In genomic region chrX:11892396-11892795, GRCm38 (mm10) we compare ENCODE assay signal across 24 mouse cellular contexts.
"Had no signal": no experiment of that assay in that cellular context is flagged by ENCODE, and none has a peak within 500 bp of the region (broad histone marks: within the 10 kb centered on the region; RNA-seq: fewer than 3 reads in every experiment).

No protein-coding gene starts in this region.

- H3K9me3 ChIP-seq: limb, embryonic 12.5 days; limb, embryonic 15.5 days; midbrain, embryonic 12.5 days; midbrain, embryonic 15.5 days; neural tube, embryonic 12.5 days; neural tube, embryonic 15.5 days had no signal

- H3K9ac ChIP-seq: limb, embryonic 12.5 days; limb, embryonic 15.5 days; liver, embryonic 14.5 days; liver, postnatal 0 days; lung, embryonic 14.5 days; midbrain, embryonic 12.5 days; midbrain, embryonic 15.5 days; neural tube, embryonic 12.5 days; neural tube, embryonic 15.5 days had no signal

- DNase-seq: kidney, adult 2 months; layer of hippocampus, adult 9-11 months; left cerebral cortex, postnatal 4 days; liver, postnatal 0 days; lung, embryonic 14.5 days; retina, postnatal 1 day; right cerebral cortex, postnatal 14 days; right cerebral cortex, postnatal 4 days; thymus, postnatal 25 days had no signal

- H3K4me2 ChIP-seq: limb, embryonic 12.5 days; limb, embryonic 15.5 days; liver, embryonic 11.5 days; lung, embryonic 14.5 days; midbrain, embryonic 12.5 days; midbrain, embryonic 15.5 days; neural tube, embryonic 12.5 days; neural tube, embryonic 15.5 days had no signal

- H3K4me3 ChIP-seq: layer of hippocampus, adult 2 months; left cerebral cortex, adult 2 months; limb, embryonic 12.5 days; limb, embryonic 15.5 days; midbrain, embryonic 12.5 days; midbrain, embryonic 15.5 days; neural tube, embryonic 12.5 days; neural tube, embryonic 15.5 days had no signal

- H3K4me1 ChIP-seq: neural tube, embryonic 12.5 days had no signal

- H3K27ac ChIP-seq: kidney, postnatal 0 days; layer of hippocampus, adult 2 months; left cerebral cortex, adult 2 months; limb, embryonic 12.5 days; limb, embryonic 15.5 days; liver, embryonic 14.5 days; macrophage; midbrain, embryonic 12.5 days; midbrain, embryonic 15.5 days; neural tube, embryonic 12.5 days; neural tube, embryonic 15.5 days; stomach, postnatal 0 days had no signal

- H3K27me3 ChIP-seq: neural tube, embryonic 12.5 days had no signal

- ATAC-seq: intestine, embryonic 16.5 days; liver, postnatal 0 days; lung, postnatal 0 days; midbrain, embryonic 15.5 days had no signal

- H3K36me3 ChIP-seq: limb, embryonic 12.5 days; limb, embryonic 15.5 days; midbrain, embryonic 12.5 days; midbrain, embryonic 15.5 days; neural tube, embryonic 12.5 days; neural tube, embryonic 15.5 days had no signal
